Mouse (Mus musculus): ENCODE measurements around the gene Gm13078. TPM values are rescaled to one million over a fixed set of nuclear protein-coding genes. Genes with fewer than 3 reads are reported as not detected.

The Gm13078 gene
- not detected for total RNA-seq (2021)
- long read RNA-seq: 0 reads

GRCm38 (mm10) chr4:143719155-143719554 lies at the start of gene Gm13078:
Gene Gm13078, plus strand, starts transcription at chr4:143719455.
- DNase-seq (ENCODE audit: low spot score in 2 of 2): no peak

GRCm38 (mm10) chr4:143702611-143703010 lies 16.6 kb upstream of the Gm13078 start, which contains the start of gene Gm13089:
Gene Gm13089, minus strand, starts transcription at chr4:143702711.
- DNase-seq (ENCODE audit: low spot score in 2 of 2): no peak

Other genes starting within 250 kb of the Gm13078 start
- not detected for gene Gm13043, start 208.1 kb upstream of the Gm13078 start, total RNA-seq (2021)
- not detected for gene Gm13040, start 183.5 kb upstream of the Gm13078 start, total RNA-seq (2021)
- gene BC080695, start 167.8 kb upstream of the Gm13078 start, total RNA-seq (2021): not detected
- gene Gm13057, start 167.7 kb upstream of the Gm13078 start, total RNA-seq (2021): not detected
- gene Gm13083, start 104.5 kb upstream of the Gm13078 start, total RNA-seq (2021): not detected
- not detected for gene Gm13088, start 62.2 kb upstream of the Gm13078 start, total RNA-seq (2021)
- gene Gm13089, start 16.7 kb upstream of the Gm13078 start, total RNA-seq (2021): not detected
- not detected for gene Gm13023, start 69.9 kb downstream of the Gm13078 start, total RNA-seq (2021)
- not detected for gene Gm13084, start 96.6 kb downstream of the Gm13078 start, total RNA-seq (2021)
- not detected for gene Gm13103, start 127.0 kb downstream of the Gm13078 start, total RNA-seq (2021)
- gene Pramef6, start 180.9 kb downstream of the Gm13078 start, total RNA-seq (2021): not detected
- gene Pramef25, start 231.6 kb downstream of the Gm13078 start, total RNA-seq (2021): not detected
- not detected for gene Gm13101, start 247.5 kb downstream of the Gm13078 start, total RNA-seq (2021)